Mouse (Mus musculus) thymus, adult 2 months (tissue): ENCODE data around the gene Eif6. TPM values are rescaled to one million over a fixed set of nuclear protein-coding genes. Genes with fewer than 3 reads are reported as not detected.

Experiments
- DNase-seq: peaks from one replicate; pipeline ENCODE4 v3.0.0; 2021
- H3K27ac ChIP-seq: fragments of 200-500 bp; 2 replicates; pipeline ENCODE4 v1.5.1; 2012; ENCODE audit warnings: low read length, control low read depth; ENCODE audit not compliant: control insufficient read depth, insufficient read depth
- H3K27me3 ChIP-seq: fragments of 200-500 bp; 2 replicates; pipeline ENCODE4 v1.6.1; 2012; ENCODE audit warnings: mild to moderate bottlenecking, low read length, moderate library complexity, mixed read lengths; ENCODE audit not compliant: control insufficient read depth, insufficient read depth
- H3K36me3 ChIP-seq: fragments of 200-500 bp; 2 replicates; pipeline ENCODE4 v1.6.1; 2012; ENCODE audit warnings: mild to moderate bottlenecking, low read length, moderate library complexity; ENCODE audit not compliant: control insufficient read depth, insufficient read depth
- H3K4me1 ChIP-seq: fragments of 200-500 bp; replicated peaks from 2 replicates; pipeline ENCODE4 v1.6.1; 2012; ENCODE audit warnings: low read length; ENCODE audit not compliant: control insufficient read depth, insufficient read depth
- H3K4me3 ChIP-seq: fragments of 200-500 bp; 2 replicates; pipeline ENCODE4 v1.5.1; 2012; ENCODE audit warnings: mild to moderate bottlenecking, low read length, control low read depth, moderate library complexity; ENCODE audit not compliant: control insufficient read depth, insufficient read depth
- CTCF ChIP-seq: fragments of 200-500 bp; IDR thresholded peaks from 2 replicates; pipeline ENCODE4 v1.5.1; 2012; ENCODE audit warnings: mild to moderate bottlenecking, control low read depth, low read length, moderate library complexity, borderline replicate concordance; ENCODE audit not compliant: control insufficient read depth, poor library complexity, insufficient read depth; ENCODE audit errors: extremely low read depth
- POLR2A ChIP-seq: fragments of 200-500 bp; IDR thresholded peaks from 2 replicates; pipeline ENCODE4 v1.6.1; 2012; ENCODE audit warnings: mild to moderate bottlenecking, low read length, control low read depth, moderate library complexity; ENCODE audit not compliant: control insufficient read depth, poor library complexity, insufficient read depth; ENCODE audit errors: extremely low read depth
- WGBS: fragments of 180-500 bp; shearing (Covaris S2); methylation state at CpG from one replicate; pipeline ENCODE4 v1.1.7; 2018; 5-methylcytosine and 5-hydroxymethylcytosine counted together
- polyA plus RNA-seq: library from polyadenylated mRNA; depleted of rRNA; stranded (reverse); fragments of >200 nt; gene quantifications from 2 replicates; pipeline ENCODE4 v1.2.3, GENCODE M21; 2012

Gene Eif6
- polyA plus RNA-seq, 1 experiment, result 174 TPM

DNA sequence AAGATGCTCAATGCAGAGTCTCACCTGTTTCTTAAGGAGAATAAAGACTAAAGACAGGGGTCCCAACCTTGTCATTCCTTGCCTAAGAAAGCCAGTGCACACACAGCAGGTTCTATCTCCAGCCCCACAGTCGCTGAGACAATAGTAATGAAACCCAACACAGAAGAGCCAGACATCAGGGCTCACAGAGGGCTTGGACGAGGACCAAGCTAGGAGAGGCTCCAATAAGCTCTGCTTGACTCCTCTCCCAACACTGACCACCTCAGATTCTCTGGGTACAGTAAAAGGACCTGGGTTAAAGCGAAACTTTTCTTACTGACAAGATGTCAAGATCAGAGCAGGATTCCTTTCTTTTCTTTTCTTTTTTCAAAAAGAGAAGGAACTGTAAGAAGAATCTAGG is 28.1 kb downstream of the Eif6 start:
- TF ChIP-seq POLR2A (no peak), CTCF (no peak)
- no peaks in the 10 kb centered on the region for H3K27me3 ChIP-seq
- WGBS, result 62% methylated on average over 3 of the region's 3 CpGs

DNA sequence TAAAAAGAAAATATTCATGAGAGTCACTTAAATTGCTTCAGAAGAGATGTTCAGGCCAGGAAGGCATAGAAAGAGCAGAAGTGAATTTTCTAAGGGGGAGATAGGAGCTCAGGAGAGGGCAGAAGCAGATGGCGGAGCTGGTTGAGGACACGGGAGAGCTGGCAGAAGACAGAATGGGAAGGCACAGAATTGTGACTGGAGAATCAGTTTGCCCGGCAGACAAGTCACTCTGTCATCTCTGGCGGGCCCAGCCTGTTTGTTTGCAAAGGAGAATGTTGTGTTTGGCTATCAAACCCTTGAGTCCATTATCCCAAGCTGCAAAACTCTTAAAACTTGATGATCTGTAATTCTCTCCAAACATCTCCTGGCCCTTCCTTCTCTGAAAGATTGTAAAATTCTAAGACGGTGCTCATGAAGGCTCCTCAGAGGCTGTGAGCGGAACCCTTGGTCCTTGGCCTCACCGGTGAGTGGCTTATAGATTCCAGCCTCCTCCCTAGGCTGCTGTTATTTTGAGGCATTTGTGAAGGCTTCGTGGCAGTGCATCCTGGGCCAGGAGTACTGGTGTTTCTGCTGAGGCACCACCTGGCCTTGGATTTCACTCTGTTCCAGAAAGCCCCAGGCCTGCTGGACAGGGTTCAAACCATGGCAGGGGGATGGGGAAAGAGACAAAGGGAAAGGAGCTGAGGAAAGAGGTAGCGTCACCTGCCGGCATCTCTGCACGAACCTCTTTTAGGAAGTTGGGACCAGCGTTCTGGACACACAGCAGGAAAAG is 31.9 kb downstream of the Eif6 start:
- no peak overlapping the region for H3K4me3 ChIP-seq
- H3K27me3 ChIP-seq, result no peaks in the 10 kb centered on the region
- no peak overlapping the region for H3K27ac ChIP-seq
- 98% methylated on average over 12 of the region's 12 CpGs for whole genome bisulfite sequencing
- TF ChIP-seq CTCF (no peak), POLR2A (no peak)
- DNase-seq, result no peak
- H3K36me3 ChIP-seq, result no peaks in the 10 kb centered on the region
- no peaks in the 10 kb centered on the region for H3K4me1 ChIP-seq

More for the DNA sequence above, 28.1 kb downstream of the Eif6 start:
- Histone ChIP-seq H3K27ac (no peak overlapping the region), H3K4me3 (no peak overlapping the region), H3K36me3 (no peaks in the 10 kb centered on the region), H3K4me1 (no peaks in the 10 kb centered on the region)
- DNase-seq, result no peak

DNA sequence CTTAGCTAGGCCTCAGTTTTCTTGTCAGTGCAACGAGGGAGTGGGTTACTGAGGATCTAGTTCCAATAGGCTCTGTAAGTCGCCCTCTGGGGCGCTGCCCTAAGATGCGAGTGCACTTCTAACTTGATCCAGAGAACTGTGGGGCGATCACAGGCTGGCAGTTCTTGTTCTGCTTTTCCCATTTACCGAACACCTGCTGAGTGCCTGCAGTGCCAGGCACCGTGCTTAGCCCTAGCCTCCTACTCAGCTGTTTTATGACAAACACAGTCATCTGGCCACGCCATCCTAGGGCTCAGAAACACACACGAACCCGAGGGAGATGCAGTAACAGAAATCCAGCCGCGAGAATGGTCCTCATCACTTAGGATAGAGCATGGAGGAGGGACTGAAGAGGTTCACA is 33.8 kb downstream of the Eif6 start:
- Histone ChIP-seq H3K27ac (no peak overlapping the region), H3K27me3 (no peaks in the 10 kb centered on the region; the same call in 1 of the 2 replicates), H3K36me3 (no peaks in the 10 kb centered on the region), H3K4me1 (no peaks in the 10 kb centered on the region), H3K4me3 (no peak overlapping the region)
- TF ChIP-seq CTCF, result no peak
- no peak for DNase-seq
- 35% methylated on average over 12 of the region's 12 CpGs for WGBS

DNA sequence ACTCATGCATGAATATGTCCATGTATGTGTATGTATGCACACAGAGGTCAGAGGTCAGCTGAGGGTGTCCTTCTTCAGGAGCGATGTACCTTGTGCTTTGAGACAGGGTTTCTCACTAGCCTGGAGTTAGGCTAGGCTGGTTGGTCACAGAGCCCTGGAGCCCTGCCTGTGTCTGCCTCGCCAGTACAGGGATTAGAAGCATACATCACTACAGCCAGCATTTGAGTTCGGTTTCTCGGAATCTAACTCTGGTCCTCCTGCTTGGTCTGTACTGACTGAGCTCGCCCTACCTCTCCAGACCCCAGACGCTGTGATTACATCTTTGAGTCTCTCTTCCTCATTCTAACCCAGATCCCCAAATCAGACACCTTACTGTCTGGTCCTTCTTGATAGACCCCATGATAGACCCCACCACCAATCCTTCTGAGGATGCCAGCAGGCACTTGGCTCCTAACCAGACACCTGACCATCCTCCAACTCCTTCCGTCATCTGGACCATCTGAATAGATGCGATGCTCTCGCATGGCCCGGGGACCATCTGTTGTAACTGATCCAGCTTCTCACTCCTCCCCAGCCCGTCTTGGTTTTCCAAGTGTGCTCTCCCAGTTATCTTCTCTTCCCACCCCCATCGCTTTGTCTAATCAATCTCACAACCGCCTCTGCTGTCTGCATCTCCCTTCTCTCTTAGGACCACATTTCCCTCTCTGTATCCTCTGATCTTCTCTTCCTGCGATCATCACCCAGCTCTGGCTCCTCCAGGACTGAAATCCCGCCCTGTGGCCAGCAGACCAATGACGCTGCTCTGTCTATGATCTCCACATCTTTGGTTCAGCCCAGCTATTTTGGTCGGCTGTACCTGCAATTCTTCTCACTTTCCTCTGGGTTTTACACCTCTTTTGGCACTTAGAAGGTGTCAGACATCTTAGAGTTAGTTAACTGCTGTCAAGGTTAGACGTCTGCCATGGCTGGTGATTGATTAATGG is 38.5 kb downstream of the Eif6 start:
- H3K27me3 ChIP-seq, result no peaks in the 10 kb centered on the region; the same call in 1 of the 2 replicates

DNA sequence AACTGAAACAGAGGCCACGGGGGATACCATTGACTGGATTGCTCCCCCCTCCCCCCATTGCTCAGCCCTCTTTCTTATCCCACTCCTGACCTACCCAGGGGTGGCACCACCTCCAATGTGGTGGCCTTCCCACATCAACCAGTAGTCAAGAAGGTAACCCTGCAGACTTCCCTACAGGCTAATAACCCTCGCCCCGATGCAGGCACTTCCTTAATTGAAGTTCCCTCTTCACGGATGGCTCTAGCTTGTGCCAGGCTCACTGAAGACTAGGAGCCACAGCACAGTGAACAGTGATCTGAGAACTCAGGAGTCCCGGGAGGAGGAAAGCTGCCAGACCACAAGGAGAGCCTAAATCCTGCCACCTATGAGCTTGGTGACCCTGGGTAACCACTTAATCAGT is 39.8 kb downstream of the Eif6 start:
- H3K4me1 ChIP-seq, result no peaks in the 10 kb centered on the region
- WGBS, result 23% methylated on average over 5 of the region's 5 CpGs
- no peak overlapping the region for H3K4me3 ChIP-seq
- no peaks in the 10 kb centered on the region; the same call in 1 of the 2 replicates for H3K27me3 ChIP-seq
- TF ChIP-seq CTCF (no peak), POLR2A (no peak)
- DNase-seq, result no peak
- no peaks in the 10 kb centered on the region for H3K36me3 ChIP-seq
- no peak overlapping the region for H3K27ac ChIP-seq

More for the DNA sequence above, 38.5 kb downstream of the Eif6 start:
- H3K4me3 ChIP-seq, result no peak overlapping the region
- TF ChIP-seq CTCF, result no peak
- TF ChIP-seq POLR2A, result no peak
- no peak overlapping the region for H3K27ac ChIP-seq
- 68% methylated on average over 18 of the region's 18 CpGs for WGBS
- H3K36me3 ChIP-seq, result no peaks in the 10 kb centered on the region
- DNase-seq, result no peak
- H3K4me1 ChIP-seq, result no peaks in the 10 kb centered on the region

DNA sequence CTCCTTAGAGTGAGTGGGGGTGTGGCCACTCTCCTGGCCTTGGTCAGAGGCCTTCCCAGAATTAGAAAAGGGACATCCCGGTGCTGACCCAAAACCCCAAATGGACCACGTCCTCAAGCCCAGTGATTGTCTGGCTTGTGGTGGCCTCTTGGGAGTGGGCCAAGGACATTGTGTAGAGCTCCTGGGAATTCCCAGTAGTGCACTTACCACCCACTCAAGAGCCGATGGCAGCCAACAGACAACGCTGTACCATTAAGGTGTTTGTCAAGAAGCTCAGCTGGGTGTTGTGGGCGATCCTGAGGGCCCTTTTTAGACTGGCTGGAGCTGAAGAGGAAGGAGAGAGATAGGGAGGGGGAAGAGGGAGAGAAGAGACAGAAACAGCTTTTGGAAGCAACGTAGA is 42.2 kb downstream of the Eif6 start:
- no peak for TF ChIP-seq POLR2A
- TF ChIP-seq CTCF, result no peak
- no peaks in the 10 kb centered on the region; the same call in 1 of the 2 replicates for H3K27me3 ChIP-seq
- H3K27ac ChIP-seq, result no peak overlapping the region
- DNase-seq, result no peak
- WGBS, result 82% methylated on average over 6 of the region's 6 CpGs
- H3K36me3 ChIP-seq, result no peaks in the 10 kb centered on the region
- H3K4me1 ChIP-seq, result no peaks in the 10 kb centered on the region
- no peak overlapping the region for H3K4me3 ChIP-seq
